Mouse (Mus musculus): ENCODE measurements around the gene Trip12. TPM values are rescaled to one million over a fixed set of nuclear protein-coding genes. Genes with fewer than 3 reads are reported as not detected.

Gene Trip12
- polyA plus RNA-seq, 1 experiment from 2014 or later, result 40.7 TPM

- Histone ChIP-seq H3K9me3 (ENCODE audit: control insufficient read depth) (no peaks in the 10 kb centered on the region), H3K4me1 (replicated peaks; ENCODE audit: control insufficient read depth, insufficient read depth, low read length) (0 out of 2 replicates have a peak, but pooled peaks cover 3% of the 10 kb centered on the region), H3K36me3 (ENCODE audit: control insufficient read depth, insufficient read depth) (no peaks in the 10 kb centered on the region), H3K4me2 (replicated peaks; ENCODE audit: low read depth) (no peak overlapping the region), H3K27ac (ENCODE audit: low read depth, low read length) (no peak overlapping the region), H3K4me3 (ENCODE audit: low read depth, low read length) (no peak overlapping the region), H3K27me3 (replicated peaks; ENCODE audit: control insufficient read depth, insufficient read depth, low read length) (no peaks in the 10 kb centered on the region), H3K9ac (ENCODE audit: low read depth, low read length) (no peak overlapping the region)
- TF ChIP-seq CTCF (IDR thresholded peaks at IDR 0.05; ENCODE audit: low read depth), result no peak
- WGBS, result 90% methylated on average over 6 of the region's 6 CpGs
- ATAC-seq, result no peak
Observed at GRCm38 (mm10) chr1:84866231-84866630, 25.9 kb upstream of the Trip12 start.

DNA sequence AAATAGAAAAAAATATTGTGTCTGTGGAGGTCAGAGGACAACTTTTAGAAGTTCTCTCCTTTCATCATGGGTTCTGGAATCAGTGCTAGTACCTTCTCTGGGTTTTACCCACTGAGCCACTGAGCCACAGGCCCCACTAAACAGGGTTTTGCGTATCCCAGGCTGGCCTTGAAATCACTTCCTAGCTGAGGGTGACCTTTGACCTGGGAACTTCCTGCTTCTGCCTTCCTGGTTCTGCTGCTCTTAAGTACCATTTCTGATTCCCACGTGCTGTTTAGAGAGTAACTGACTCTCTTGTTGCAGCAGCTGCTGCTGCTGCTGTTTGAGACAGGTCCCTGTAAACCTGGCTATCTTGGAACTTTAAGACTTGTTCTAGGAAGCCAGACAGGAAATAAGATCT lies 24.3 kb upstream of the Trip12 start:
- Histone ChIP-seq H3K36me3 (ENCODE audit: control insufficient read depth, insufficient read depth) (no peaks in the 10 kb centered on the region), H3K9me3 (ENCODE audit: control insufficient read depth) (no peaks in the 10 kb centered on the region), H3K27me3 (replicated peaks; ENCODE audit: control insufficient read depth, insufficient read depth, low read length) (no peaks in the 10 kb centered on the region), H3K9ac (ENCODE audit: low read depth, low read length) (no peak overlapping the region), H3K27ac (ENCODE audit: low read depth, low read length) (no peak overlapping the region), H3K4me1 (replicated peaks; ENCODE audit: control insufficient read depth, insufficient read depth, low read length) (0 out of 2 replicates have a peak, but pooled peaks cover 3% of the 10 kb centered on the region), H3K4me3 (ENCODE audit: low read depth, low read length) (no peak overlapping the region), H3K4me2 (replicated peaks; ENCODE audit: low read depth) (no peak overlapping the region)
- no peak for ATAC-seq
- TF ChIP-seq CTCF (IDR thresholded peaks at IDR 0.05; ENCODE audit: low read depth), result no peak
- 24% methylated on average over 2 of the region's 2 CpGs for WGBS

DNA sequence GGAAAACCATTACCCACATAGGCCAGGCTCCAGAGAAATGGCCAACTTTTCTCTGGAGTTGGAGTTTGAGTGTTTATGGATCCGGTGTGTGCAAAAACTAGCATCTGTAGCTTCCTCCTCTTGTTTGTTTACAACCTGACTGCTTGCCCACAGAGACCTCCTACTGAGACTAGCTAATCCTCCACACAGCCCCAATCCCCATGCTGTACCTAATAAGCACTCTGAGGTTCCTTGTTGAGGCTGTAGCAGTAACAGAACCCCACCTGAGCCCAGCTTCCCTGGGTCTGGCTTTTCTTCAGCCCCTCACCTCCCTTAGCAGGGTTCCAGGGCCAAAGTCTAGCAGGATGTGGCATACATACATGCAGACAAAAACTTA lies 20.9 kb upstream of the Trip12 start:
- H3K36me3 ChIP-seq (ENCODE audit: control insufficient read depth, insufficient read depth), result no peaks in the 10 kb centered on the region
- no peak overlapping the region for H3K4me2 ChIP-seq (replicated peaks; ENCODE audit: low read depth)
- H3K4me3 ChIP-seq (ENCODE audit: low read depth, low read length), result no peak overlapping the region
- no peaks in the 10 kb centered on the region for H3K9me3 ChIP-seq (ENCODE audit: control insufficient read depth)
- WGBS, result 70% methylated on average over 1 of the region's 1 CpGs
- no peak for ATAC-seq
- no peak overlapping the region for H3K9ac ChIP-seq (ENCODE audit: low read depth, low read length)
- H3K27ac ChIP-seq (ENCODE audit: low read depth, low read length), result no peak overlapping the region
- no peak for TF ChIP-seq CTCF (IDR thresholded peaks at IDR 0.05; ENCODE audit: low read depth)
- H3K4me1 ChIP-seq (replicated peaks; ENCODE audit: control insufficient read depth, insufficient read depth, low read length), result 0 out of 2 replicates have a peak, but pooled peaks cover 3% of the 10 kb centered on the region
- no peaks in the 10 kb centered on the region for H3K27me3 ChIP-seq (replicated peaks; ENCODE audit: control insufficient read depth, insufficient read depth, low read length)

- TF ChIP-seq CTCF (IDR thresholded peaks at IDR 0.05; ENCODE audit: low read depth), result no peak
- Histone ChIP-seq H3K27me3 (replicated peaks; ENCODE audit: control insufficient read depth, insufficient read depth, low read length) (no peaks in the 10 kb centered on the region), H3K36me3 (ENCODE audit: control insufficient read depth, insufficient read depth) (no peaks in the 10 kb centered on the region), H3K27ac (ENCODE audit: low read depth, low read length) (no peak overlapping the region), H3K4me2 (replicated peaks; ENCODE audit: low read depth) (no peak overlapping the region), H3K9ac (ENCODE audit: low read depth, low read length) (no peak overlapping the region), H3K9me3 (ENCODE audit: control insufficient read depth) (no peaks in the 10 kb centered on the region), H3K4me3 (ENCODE audit: low read depth, low read length) (no peak overlapping the region), H3K4me1 (replicated peaks; ENCODE audit: control insufficient read depth, insufficient read depth, low read length) (0 out of 2 replicates have a peak, but pooled peaks cover 3% of the 10 kb centered on the region)
- ATAC-seq, result no peak
- 77% methylated on average over 10 of the region's 10 CpGs for WGBS
Observed at GRCm38 (mm10) chr1:84860360-84861254, 20.3 kb upstream of the Trip12 start.

GRCm38 (mm10) chr1:84859597-84859996 lies 19.3 kb upstream of the Trip12 start:
- Histone ChIP-seq H3K27ac (ENCODE audit: low read depth, low read length) (no peak overlapping the region), H3K4me3 (ENCODE audit: low read depth, low read length) (no peak overlapping the region), H3K27me3 (replicated peaks; ENCODE audit: control insufficient read depth, insufficient read depth, low read length) (no peaks in the 10 kb centered on the region), H3K9me3 (ENCODE audit: control insufficient read depth) (no peaks in the 10 kb centered on the region), H3K4me2 (replicated peaks; ENCODE audit: low read depth) (no peak overlapping the region), H3K4me1 (replicated peaks; ENCODE audit: control insufficient read depth, insufficient read depth, low read length) (0 out of 2 replicates have a peak, but pooled peaks cover under 1% of the 10 kb centered on the region), H3K9ac (ENCODE audit: low read depth, low read length) (no peak overlapping the region), H3K36me3 (ENCODE audit: control insufficient read depth, insufficient read depth) (no peaks in the 10 kb centered on the region)
- ATAC-seq, result no peak
- no peak for TF ChIP-seq CTCF (IDR thresholded peaks at IDR 0.05; ENCODE audit: low read depth)
- 76% methylated on average over 6 of the region's 6 CpGs for WGBS

- Histone ChIP-seq H3K27me3 (replicated peaks; ENCODE audit: control insufficient read depth, insufficient read depth, low read length) (no peaks in the 10 kb centered on the region), H3K4me3 (ENCODE audit: low read depth, low read length) (no peak overlapping the region), H3K4me2 (replicated peaks; ENCODE audit: low read depth) (no peak overlapping the region), H3K4me1 (replicated peaks; ENCODE audit: control insufficient read depth, insufficient read depth, low read length) (no peaks in the 10 kb centered on the region), H3K36me3 (ENCODE audit: control insufficient read depth, insufficient read depth) (no peaks in the 10 kb centered on the region), H3K27ac (ENCODE audit: low read depth, low read length) (no peak overlapping the region), H3K9me3 (ENCODE audit: control insufficient read depth) (no peaks in the 10 kb centered on the region), H3K9ac (ENCODE audit: low read depth, low read length) (no peak overlapping the region)
- 70% methylated on average over 2 of the region's 2 CpGs for WGBS
- no peak for ATAC-seq
- TF ChIP-seq CTCF (IDR thresholded peaks at IDR 0.05; ENCODE audit: low read depth), result no peak
Observed at GRCm38 (mm10) chr1:84855756-84856155, 15.4 kb upstream of the Trip12 start.
